Mouse (Mus musculus) bone marrow, adult 2 months (tissue): ENCODE measurements at regions not wholly inside any gene's neighbourhood (a gene's known extent, or its start where the extent isn't known, plus 50 kb on each side); places are given as distances from the start of the nearest gene placed in this dataset.
"Not testable (repeated sequence)": the region's sequence is repeated elsewhere in the genome, so short reads cannot be mapped to it uniquely, and the experiment has no call there.

Experiments
- H3K27ac ChIP-seq: fragments of 200-500 bp; 2 replicates; pipeline ENCODE4 v1.5.1; 2012; ENCODE audit warnings: low read depth, mild to moderate bottlenecking, control low read depth, inconsistent platforms, low read length; ENCODE audit not compliant: control insufficient read depth, poor library complexity, insufficient read depth
- H3K4me1 ChIP-seq: fragments of 200-500 bp; 2 replicates; pipeline ENCODE4 v1.6.1; 2011; ENCODE audit warnings: low read length; ENCODE audit not compliant: control insufficient read depth, insufficient read depth
- H3K4me3 ChIP-seq: fragments of 200-500 bp; replicated peaks from 2 replicates; pipeline ENCODE3; 2011; ENCODE audit warnings: mild to moderate bottlenecking, low read depth, low read length, control low read depth; ENCODE audit not compliant: control insufficient read depth
- CTCF ChIP-seq: fragments of 200-500 bp; IDR thresholded peaks from 2 replicates; pipeline ENCODE4 v1.5.1; 2011; ENCODE audit warnings: low read length, control low read depth; ENCODE audit not compliant: control insufficient read depth, insufficient read depth
- POLR2A ChIP-seq: fragments of 200-500 bp; IDR thresholded peaks from 2 replicates; pipeline ENCODE4 v1.6.1; 2011; ENCODE audit warnings: low read depth, mild to moderate bottlenecking, control low read depth, low read length, borderline replicate concordance; ENCODE audit not compliant: control insufficient read depth
- WGBS: fragments of 180-500 bp; shearing (Covaris S2); methylation state at CpG from one replicate; pipeline ENCODE4 v1.1.7; 2018; 5-methylcytosine and 5-hydroxymethylcytosine counted together

DNA sequence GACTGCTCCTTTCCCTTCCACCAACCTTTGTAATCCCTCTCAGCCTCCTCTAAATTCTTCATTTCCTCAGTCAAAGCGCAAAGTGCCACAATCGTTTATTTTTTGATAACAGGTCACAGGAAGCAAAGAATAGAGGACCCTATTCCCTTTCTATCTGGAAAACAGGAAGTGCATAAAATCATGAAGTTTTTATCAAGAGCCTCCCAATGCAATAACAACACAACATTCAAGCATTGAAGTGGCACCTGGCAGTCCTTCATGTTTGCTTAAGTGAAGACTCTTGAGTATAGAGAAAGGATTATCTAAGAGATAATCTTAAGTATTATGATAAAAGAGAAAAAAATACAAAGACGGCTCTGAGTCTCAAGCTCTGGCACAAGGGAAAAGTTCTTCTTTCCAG, 111.9 kb downstream of the Ibtk start:
- H3K27ac ChIP-seq = no peak overlapping the region
- 50% methylated on average over 3 of the region's 3 CpGs for WGBS
- TF ChIP-seq POLR2A = no peak
- TF ChIP-seq CTCF = no peak
- H3K4me1 ChIP-seq = no peaks in the 10 kb centered on the region
- no peak overlapping the region for H3K4me3 ChIP-seq

DNA sequence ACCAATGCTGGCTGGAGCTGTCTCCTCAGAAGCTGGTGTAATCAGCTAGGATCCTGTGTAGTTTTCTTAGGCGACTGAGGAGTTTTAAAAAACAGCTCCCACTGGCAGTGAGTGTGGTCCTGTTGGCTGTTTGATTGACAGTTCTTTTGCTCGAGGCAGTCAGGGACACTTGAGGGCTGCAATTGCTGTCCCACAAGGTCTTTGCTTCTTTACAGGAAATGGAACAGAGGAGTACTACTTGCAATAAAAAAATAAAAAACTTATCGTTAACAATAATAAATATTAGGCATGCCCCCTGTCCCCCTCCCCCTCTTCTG, 113.0 kb downstream of the Ibtk start:
- WGBS = 64% methylated on average over 3 of the region's 3 CpGs
- no peak for TF ChIP-seq CTCF
- TF ChIP-seq POLR2A = no peak

DNA sequence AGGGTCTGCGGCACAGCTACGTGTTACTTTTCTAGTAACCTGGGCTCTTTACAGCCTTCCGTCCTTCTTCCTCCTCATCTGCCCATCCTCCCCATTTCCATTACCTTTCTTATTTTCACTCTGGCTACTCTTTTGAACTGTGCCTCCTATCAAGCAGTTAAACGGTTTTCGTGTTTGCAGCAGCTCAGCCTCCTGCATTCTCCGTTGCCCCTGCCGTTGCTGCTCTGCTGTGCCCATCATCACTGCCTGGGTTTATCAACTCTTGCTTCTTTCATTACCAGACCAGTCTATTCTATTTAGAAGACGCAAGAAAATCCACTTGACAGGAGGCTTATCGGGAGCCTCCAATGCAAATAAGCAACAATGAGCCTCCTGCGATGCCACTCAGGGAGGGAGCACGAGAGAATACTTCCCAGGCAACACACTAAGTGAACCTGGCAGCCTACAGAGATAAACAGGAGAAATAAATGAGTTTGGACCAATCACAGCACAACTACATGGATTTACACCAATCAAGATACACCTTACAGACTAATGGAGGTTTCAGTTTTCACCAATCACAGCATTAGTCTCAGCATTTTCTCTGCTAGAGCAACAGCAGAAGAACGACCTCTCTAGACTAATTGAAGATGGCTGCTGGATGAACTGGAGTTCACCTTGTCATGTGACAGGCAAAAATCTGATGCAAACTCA, 113.5 kb downstream of the Ibtk start:
- no peak overlapping the region for H3K27ac ChIP-seq
- 88% methylated on average over 12 of the region's 12 CpGs for WGBS
- no peaks in the 10 kb centered on the region for H3K4me1 ChIP-seq
- H3K4me3 ChIP-seq = no peak overlapping the region
- TF ChIP-seq CTCF = no peak
- TF ChIP-seq POLR2A = no peak

More for the DNA sequence above, 113.0 kb downstream of the Ibtk start:
- Histone ChIP-seq H3K4me3 (no peak overlapping the region), H3K27ac (no peak overlapping the region), H3K4me1 (no peaks in the 10 kb centered on the region)

DNA sequence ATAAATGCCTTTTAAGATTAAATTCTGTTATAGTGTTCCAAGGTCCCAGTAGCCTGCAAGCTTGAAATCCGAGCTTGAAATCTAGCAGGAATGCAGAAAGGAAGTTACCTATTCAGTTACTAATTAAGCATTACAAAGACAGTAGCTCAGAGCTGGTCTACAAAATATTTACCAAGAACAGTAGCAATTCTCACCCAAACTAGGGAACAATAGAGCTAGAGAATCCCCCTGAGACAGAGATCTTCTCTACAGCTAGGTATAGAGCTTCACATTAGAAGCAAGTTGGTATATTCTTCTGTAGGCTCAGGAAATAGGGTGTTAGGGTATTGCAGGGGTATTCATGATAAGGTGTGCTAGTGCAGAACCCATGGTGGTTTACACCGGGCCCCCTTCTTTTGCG, 114.3 kb downstream of the Ibtk start:
- not testable (repeated sequence) for H3K4me1 ChIP-seq, H3K27ac ChIP-seq, H3K4me3 ChIP-seq
- 82% methylated on average over 3 of the region's 3 CpGs for WGBS

DNA sequence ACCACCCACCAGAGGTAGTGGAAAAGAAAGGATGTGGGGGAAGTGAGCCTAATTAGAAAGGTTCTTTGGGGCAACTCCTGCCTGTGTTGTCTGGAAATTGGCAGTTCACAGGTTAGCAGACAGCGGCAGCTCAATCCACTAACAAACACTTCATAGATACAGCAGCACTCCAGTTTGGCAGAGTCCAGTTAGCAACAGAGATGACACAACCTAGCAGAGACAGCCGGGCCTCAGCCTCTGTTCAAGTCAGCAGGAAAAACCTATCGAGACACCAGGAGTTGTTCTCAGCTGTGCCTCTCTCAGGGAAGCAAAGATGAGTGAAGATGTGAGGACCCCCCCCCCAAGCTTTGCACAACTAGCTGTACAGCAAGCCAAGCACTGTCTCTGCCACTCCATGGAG, 131.2 kb downstream of the Ibtk start:
- no peak overlapping the region for H3K4me3 ChIP-seq
- no peaks in the 10 kb centered on the region for H3K4me1 ChIP-seq
- H3K27ac ChIP-seq = no peak overlapping the region
- 78% methylated on average over 3 of the region's 3 CpGs for WGBS
- TF ChIP-seq CTCF = no peak
- no peak for TF ChIP-seq POLR2A

DNA sequence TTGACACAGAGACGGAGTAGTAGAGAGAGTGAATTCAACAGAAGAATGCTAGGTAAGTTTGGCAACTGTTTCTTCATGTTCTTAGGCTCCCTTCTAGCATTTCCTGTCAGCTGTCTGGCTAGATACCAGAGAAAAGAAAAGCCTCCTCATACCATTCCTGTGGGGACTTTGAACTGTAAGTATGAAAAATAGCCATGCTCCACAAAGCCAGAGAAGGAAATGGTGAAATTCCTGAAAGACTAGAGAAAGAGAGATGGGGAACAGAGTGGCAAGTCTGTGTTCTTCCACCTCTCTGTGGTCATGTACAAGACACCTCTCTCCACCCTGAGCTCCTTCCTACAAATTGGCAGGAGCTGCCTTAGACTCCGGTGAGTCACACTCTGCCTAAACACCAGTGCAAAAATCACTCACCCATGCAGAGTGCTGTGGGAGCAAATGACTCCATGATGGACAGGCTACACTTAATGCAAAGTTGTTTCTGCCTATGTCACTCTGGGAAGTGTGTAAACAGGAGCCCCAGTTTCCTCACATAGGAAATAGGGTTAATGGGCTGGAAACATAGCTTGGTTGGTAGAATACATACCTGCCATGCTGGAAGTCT, 131.9 kb downstream of the Ibtk start:
- no peak overlapping the region for H3K4me3 ChIP-seq
- TF ChIP-seq POLR2A (no peak), CTCF (no peak)
- WGBS = 69% methylated on average over 2 of the region's 2 CpGs
- no peaks in the 10 kb centered on the region for H3K4me1 ChIP-seq
- H3K27ac ChIP-seq = no peak overlapping the region

DNA sequence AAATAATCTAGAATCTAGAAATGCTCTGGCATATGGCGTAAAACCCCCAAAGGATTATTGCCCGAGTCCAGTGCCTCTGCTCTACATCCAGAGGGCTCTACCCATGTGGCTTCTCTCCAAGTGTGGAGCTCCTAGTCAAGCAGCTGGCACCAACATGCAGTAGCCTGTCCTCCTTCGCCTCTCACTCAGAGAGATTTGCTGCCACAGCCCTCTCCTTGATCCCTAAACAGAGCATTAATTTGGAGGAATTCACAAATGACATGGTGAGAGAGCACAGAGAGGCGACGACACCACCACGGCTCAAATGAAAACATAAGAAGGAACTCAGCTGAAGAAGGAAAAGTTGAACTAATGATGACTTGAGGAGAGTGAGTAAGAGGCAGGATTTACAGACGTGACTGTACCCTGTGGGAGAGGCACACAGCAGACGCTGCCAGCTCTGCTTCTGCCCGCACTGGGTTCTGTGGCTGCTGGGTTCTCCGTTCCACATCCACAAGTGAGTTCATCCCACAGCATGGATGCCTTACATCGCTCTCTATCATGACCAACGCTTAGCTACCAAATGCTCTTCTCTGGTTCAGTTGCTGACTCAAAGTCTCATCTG, 132.8 kb downstream of the Ibtk start:
- TF ChIP-seq POLR2A = no peak
- TF ChIP-seq CTCF = no peak
- H3K4me1 ChIP-seq = no peaks in the 10 kb centered on the region
- no peak overlapping the region for H3K27ac ChIP-seq
- 80% methylated on average over 12 of the region's 12 CpGs for WGBS
- no peak overlapping the region for H3K4me3 ChIP-seq

DNA sequence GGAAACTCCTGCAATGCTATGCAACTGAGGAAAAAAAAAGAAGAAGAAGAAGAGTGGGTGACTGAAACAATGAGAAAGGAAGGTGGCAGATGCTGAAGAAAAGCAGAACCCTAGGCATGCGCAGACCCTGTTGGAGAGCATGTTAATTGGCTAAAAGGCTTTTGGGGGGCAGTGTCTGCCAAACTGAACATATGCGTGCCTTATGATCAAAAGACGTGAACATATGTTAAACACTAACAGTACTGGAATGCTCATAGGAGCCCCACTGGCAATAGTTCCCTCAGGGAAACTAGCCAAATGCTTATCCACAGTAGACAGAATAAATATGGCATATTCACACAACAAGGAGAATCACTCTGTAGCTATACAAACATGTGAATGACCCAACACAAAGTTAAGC, 140.0 kb downstream of the Ibtk start:
- no peak for TF ChIP-seq CTCF
- no peak for TF ChIP-seq POLR2A
- H3K4me3 ChIP-seq = no peak overlapping the region
- H3K27ac ChIP-seq = no peak overlapping the region
- 87% methylated on average over 3 of the region's 3 CpGs for WGBS
- H3K4me1 ChIP-seq = no peaks in the 10 kb centered on the region
